Mouse (Mus musculus): ENCODE measurements around the gene Asb17.

DNA sequence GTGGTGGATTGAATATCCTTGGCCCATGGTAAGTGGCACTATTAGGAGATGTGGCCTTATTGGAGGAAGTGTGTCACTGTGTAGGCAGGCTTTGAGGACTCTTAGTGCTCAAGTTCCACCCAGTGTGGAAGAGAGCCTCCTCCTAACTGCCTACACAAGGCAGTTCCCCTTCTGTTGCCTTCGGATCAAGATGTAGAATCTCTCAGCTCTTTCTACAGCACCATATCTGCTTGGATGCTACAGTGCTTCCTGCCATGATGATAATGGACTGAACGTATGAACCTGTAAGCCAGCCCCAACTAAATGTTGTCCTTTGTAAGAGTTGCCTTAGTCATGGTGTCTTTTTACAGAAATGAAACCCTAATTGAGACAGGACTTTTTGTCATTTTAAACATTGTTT lies 1.5 kb downstream of the Asb17 start:
- no peak for TF ChIP-seq CTCF (IDR thresholded peaks at IDR 0.05; ENCODE audit: extremely low read depth, insufficient read depth, insufficient read length, insufficient replicate concordance)
- TF ChIP-seq POLR2A (IDR thresholded peaks at IDR 0.05; ENCODE audit: low read depth, low read length) = no peak
